Mouse (Mus musculus) frontal cortex, postnatal 25 days (tissue): ENCODE measurements around the gene 1700025C18Rik.

Source experiments
- DNase-seq, 2 experiments: peaks; one replicate each; pipeline ENCODE4 v3.0.0; 2022; ENCODE audit warnings: low spot score in 2 of 2

The 1700025C18Rik gene

GRCm38 (mm10) chr2:165037415-165037814, 53.1 kb downstream of the 1700025C18Rik start:
- no peak for DNase-seq

- no peak for DNase-seq
These were observed 55.5 kb downstream of the 1700025C18Rik start for GRCm38 (mm10) chr2:165035058-165035431.

- peak; percentile 95 to 96 for DNase-seq
These were observed 56.2 kb downstream of the 1700025C18Rik start, which contains the start of gene Ncoa5 for GRCm38 (mm10) chr2:165034131-165035057. Gene Ncoa5 (minus strand): TSS chr2:165034867.

GRCm38 (mm10) chr2:165033306-165033705, 57.2 kb downstream of the 1700025C18Rik start:
- DNase-seq = no peak

- no peak for DNase-seq
These were observed 58.0 kb downstream of the 1700025C18Rik start for GRCm38 (mm10) chr2:165032533-165032932.
